Mouse (Mus musculus): ENCODE data around the gene 6330409D20Rik.

GRCm38 (mm10) chr2:32686640-32687039, 54.2 kb downstream of the 6330409D20Rik start:
- TF ChIP-seq CTCF (IDR thresholded peaks at IDR 0.05) (no peak), EP300 (IDR thresholded peaks at IDR 0.05) (no peak)
